Mouse (Mus musculus) heart, postnatal 25 days (tissue): Measurements from ENCODE around the gene Tmem178b. TPM values are rescaled to one million over a fixed set of nuclear protein-coding genes. Genes with fewer than 3 reads are reported as not detected.

Experiments
- DNase-seq: peaks from one replicate; pipeline ENCODE4 v3.0.0; 2022; ENCODE audit warnings: low spot score
- intact Hi-C: fragments of 180-260 bp; cut with DNase I; formaldehyde crosslinking; loops from one replicate; pipeline ENCODE4 v1.15.1; 2025
- total RNA-seq, 2 experiments: library from RNA; stranded (reverse); gene quantifications; 2 replicates each; pipeline ENCODE4 v1.2.3; 2021

Gene Tmem178b
- total RNA-seq, 2 experiments from 2014 or later: 0.64 to 0.99 TPM

DNA sequence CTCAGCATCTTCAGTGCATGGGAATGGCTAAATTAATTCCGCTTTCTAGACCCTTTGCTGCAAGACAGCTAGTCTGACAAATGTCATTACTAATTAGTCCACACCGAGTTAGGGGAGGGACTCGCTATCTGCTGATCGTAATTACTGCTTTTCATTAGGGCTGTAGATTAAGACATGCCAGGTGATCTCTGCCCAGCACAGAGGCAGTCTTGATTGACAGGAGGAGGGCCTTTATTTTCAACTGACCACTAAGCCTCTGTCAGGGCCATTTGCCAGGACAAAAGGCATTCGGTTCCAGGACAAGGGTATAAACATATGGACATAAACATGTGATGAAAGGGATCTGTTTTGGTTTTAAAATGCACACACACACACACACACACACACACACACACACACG, 264.3 kb downstream of the Tmem178b start:
- intact Hi-C loops: no loop called here
- DNase-seq: no peak

DNA sequence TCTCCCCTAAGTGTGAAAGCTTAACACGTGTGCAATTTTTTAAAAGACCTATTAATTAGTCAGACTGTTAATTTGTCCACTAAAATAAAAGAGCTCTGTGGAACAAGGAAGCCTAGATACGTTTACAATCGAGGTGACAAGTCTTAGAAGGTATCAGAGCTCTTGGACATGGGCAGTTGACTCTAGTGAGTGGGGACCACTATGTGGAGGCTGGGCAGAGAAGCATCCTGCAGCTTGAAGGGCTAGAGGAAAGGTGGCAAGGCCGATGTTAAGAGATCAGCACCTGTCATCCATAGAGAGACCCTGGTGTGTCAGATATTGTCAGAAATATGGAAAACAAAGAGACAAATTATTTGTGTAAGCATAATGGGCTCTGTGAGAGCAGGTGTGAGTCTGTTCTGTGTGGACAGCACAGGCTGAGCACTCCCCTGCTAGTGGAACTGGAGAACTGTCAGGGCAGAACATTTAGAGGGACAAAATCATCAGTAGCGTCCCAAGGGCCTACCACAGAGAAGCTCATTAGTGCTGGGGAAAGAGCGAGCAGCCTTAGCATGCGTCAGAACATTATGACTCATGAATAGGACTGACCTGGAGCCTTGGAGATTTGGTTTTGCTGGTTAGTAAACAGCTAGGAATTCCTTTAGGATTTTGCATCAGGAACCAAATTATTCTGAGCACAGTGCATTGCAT, 264.9 kb downstream of the Tmem178b start:
- no peak for DNase-seq
- intact Hi-C loops: no loop called here

DNA sequence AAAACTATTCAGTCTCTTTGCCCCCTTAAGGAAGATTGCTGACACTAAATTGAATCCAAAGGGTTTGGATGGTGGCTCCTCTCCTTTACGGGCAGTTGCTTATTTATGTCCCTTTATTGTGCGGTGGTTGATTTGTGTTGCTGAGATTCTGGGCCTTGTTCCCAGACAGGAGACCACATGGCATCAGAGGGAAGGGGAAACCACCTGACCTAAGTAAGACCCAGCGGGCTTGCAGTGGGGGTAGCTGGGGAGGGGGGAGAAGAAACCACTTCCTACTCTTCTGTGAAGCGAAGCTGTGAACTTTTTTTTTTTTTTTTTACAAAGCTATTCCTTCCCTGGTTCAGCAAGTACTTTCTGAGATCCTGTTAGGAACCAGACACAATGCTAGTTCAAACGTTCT, 269.5 kb downstream of the Tmem178b start:
- DNase-seq: no peak
- intact Hi-C loops: no loop called here

GRCm38 (mm10) chr6:40144371-40144770, 271.3 kb downstream of the Tmem178b start:
- no peak for DNase-seq
- intact Hi-C loops: no loop called here

DNA sequence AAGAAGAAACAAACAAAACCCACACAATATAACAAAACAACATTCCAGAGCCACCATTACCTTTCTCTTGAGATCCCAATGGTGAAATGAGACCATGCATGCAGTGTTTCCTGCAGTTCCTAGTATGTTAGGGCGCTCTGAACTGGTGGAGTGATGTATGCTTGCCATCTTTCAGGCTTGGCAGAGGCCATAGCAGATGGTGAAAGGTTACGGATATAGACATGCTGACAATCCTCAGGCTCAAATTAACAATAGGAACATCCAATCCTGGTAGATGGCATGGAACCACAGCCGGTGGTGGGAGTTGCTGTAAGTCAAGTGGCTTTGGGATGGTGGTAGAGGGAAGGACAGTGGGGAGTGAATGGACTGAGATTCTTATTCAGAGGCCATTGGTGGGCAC, 272.5 kb downstream of the Tmem178b start:
- intact Hi-C loops: no loop called here

DNA sequence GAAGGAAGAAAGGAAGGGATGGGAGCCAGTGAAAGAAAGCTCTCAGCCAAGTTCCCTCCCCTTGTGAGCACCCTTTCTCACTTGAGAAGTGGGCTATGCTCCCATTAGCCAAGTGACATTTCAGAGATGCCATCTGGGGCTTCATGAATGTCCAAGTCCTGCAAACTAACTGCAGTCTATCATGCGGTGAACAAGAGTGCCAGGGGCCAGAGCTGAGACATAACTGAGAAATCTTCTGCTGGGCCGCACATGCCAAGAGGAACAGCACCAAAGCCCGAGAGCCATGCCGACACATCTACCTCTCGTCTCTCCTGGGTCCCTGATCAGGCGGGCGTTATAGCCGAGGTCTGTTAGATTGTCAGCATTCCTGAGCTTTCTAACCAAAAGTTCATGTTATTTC, 279.2 kb downstream of the Tmem178b start:
- intact Hi-C loops: no loop called here
- no peak for DNase-seq

More for the DNA sequence above, 272.5 kb downstream of the Tmem178b start:
- DNase-seq: no peak

- no peak for DNase-seq
- intact Hi-C loops: no loop called here
Observed at GRCm38 (mm10) chr6:40161381-40161780, 288.3 kb downstream of the Tmem178b start.

- no peak for DNase-seq
- intact Hi-C loops: no loop called here
Observed at GRCm38 (mm10) chr6:40173559-40173958, 300.5 kb downstream of the Tmem178b start.

- no peak for DNase-seq
- intact Hi-C loops: no loop called here
Observed at GRCm38 (mm10) chr6:40177870-40178269, 304.8 kb downstream of the Tmem178b start.

GRCm38 (mm10) chr6:40180551-40180950, 307.5 kb downstream of the Tmem178b start:
- no peak for DNase-seq
- intact Hi-C loops: no loop called here

DNA sequence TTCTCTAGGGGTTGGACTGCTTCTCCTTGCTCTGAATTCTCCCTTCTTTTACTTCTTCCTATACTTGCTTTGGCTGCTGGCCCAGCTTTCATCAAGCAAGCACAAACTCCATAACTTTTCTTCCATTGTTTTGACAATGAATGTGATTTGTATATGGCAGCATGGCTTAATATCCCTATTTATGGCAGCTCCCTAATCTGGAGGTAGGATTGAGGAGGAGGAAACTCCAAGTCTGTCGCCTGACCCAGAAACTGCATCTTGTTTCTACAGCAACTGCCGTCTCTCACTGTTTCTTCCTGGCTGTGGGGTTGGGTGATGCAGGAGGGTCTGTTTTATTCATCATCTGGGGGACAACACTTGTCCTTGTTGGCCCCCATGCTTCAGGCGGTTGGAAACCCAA, 327.6 kb downstream of the Tmem178b start:
- intact Hi-C loops: no loop called here

GRCm38 (mm10) chr6:40202602-40203001, 329.5 kb downstream of the Tmem178b start:
- DNase-seq: no peak
- intact Hi-C loops: no loop called here

More for the DNA sequence above, 327.6 kb downstream of the Tmem178b start:
- no peak for DNase-seq

- no peak for DNase-seq
- intact Hi-C loops: no loop called here
Observed at GRCm38 (mm10) chr6:40205380-40205779, 332.3 kb downstream of the Tmem178b start.

- intact Hi-C loops: no loop called here
- no peak for DNase-seq
Observed at GRCm38 (mm10) chr6:40208014-40208413, 334.9 kb downstream of the Tmem178b start.

DNA sequence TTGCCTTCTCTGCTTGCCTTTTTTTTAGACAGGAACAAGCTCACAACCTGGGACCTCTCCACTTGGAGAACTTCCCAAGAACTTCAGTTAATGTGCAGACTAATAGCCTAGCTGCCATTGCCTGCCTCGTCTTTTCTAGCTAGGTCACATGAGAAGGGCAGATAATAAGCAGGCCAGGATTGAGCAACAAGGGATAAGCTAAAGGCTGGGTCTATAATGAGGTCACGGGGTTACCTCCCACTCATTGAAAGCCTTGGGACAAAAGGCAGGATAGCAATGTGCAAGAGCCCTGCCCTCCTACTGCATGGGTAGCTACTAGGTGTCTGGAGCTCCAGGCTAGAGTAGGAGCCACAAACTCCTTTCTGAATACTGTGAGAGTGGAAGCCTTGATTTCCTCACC, 336.1 kb downstream of the Tmem178b start:
- intact Hi-C loops: no loop called here
- no peak for DNase-seq

DNA sequence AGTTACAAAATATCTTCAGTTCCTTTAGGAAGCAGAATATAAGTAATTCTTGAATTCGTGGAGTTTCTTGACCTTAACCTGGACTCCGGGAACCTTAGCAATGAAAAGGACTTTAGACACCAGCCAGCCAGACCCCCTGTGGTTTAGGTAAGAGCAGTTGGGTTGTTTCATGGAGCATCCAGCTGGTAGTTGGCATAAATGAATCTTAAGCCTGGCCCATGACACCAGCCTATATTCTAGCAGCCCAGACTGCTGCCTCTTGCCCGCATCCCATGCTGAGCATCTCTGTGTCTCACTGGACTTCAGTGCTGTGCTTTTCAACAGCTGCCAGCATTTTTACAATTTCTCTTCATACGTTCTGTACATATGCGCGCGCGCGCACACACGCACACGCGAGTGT, 344.1 kb downstream of the Tmem178b start:
- no peak for DNase-seq
- intact Hi-C loops: no loop called here

DNA sequence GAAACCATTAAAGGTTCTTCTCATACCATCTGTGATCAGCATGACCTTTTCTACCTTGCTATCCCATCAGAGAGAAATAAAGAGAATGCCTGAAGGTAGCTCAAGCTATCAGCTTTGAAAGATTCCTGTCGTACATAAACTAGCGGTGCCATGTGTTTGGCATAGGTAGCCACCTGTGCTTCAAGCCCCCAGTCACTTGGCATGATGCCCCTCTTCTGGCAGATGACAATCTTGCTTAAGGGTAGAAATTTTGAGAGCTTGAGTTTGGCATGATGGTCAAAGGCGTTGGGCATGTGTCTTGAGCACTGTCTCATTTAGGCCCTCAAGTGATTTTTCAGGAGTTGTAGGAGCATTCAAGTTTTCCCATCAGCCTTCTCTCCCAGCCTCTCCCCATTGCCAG, 344.6 kb downstream of the Tmem178b start:
- no peak for DNase-seq
- intact Hi-C loops: no loop called here

- no peak for DNase-seq
- intact Hi-C loops: no loop called here
Observed at GRCm38 (mm10) chr6:40220634-40221120, 347.6 kb downstream of the Tmem178b start.

GRCm38 (mm10) chr6:40225585-40226280, 352.7 kb downstream of the Tmem178b start:
- DNase-seq: no peak
- intact Hi-C loops: no loop called here

GRCm38 (mm10) chr6:40228981-40229380, 355.9 kb downstream of the Tmem178b start:
- DNase-seq: no peak
- intact Hi-C loops: no loop called here

DNA sequence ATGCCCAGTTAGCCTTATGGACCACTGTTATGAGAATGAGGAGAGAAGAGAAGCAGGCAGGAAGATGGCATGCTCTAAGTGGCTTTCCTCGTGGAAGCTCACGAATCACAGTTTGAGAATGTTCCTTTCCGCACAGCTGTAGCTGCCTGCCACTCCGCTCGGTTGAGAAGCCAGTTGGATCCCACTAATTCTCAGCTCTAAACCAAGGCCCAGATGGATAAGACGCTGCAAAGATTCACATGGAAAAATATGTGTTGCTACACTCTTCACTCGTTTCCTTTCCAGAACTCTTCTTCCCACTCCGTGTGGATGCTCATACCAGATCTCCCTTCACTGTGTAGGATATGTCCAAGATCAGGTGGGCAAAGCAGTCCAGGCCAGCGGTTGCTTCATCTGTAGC, 356.9 kb downstream of the Tmem178b start:
- DNase-seq: no peak
- intact Hi-C loops: no loop called here

DNA sequence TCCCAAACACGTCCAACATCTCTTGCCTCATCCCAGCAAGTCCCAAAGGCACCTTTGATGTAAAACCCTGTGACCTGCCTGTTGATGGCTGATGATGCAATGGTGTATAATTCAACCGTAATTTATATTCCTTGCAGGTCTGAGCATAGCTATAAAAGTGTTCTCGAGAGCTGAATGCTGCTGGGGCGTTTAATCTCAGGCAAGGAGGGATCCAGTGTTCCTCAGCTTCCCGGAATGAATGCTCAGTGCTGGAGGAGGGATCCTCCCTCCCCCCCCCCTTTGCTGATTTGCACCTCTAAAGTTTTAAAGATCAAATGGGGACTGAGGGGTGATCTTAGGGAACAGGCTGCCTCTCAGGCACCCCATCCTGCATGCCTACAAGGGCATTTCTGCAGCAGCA, 361.0 kb downstream of the Tmem178b start:
- intact Hi-C loops: no loop called here

More for the DNA sequence above, 361.0 kb downstream of the Tmem178b start:
- no peak for DNase-seq
